Mouse (Mus musculus): ENCODE results near the gene Olfr1322. TPM values are rescaled to one million over a fixed set of nuclear protein-coding genes. Genes with fewer than 3 reads are reported as not detected.
A peak's percentile ranks its signal among the peaks of the same experiment; 100 is the strongest.

Gene Olfr1322
- total RNA-seq (2014; rRNA removed) (not detected in 2 replicates), polyA plus RNA-seq (2015; fragmentation: Nextera tagmentation; extraction: Ambion mirVana) (not detected in 2 replicates)

DNA sequence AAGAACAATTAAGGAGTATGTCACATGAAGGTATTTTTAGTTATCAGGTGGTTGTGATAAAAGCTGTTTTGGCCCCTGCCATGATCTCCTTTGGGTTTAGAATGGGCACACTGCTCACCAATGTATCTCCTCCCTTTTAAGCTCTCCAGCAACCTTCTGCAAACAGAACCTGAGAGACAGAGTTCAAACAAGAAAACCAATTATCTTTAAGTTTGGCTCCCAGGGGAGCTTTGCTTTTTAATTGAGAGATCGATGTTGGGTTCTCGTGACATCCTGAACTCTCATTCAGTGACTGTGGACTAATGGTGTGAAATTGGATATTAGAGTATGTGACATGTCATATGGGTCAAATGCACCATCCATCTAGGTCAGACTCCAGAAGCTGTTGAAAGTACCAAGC is at the start of gene Olfr1322:
Gene Olfr1322 (minus strand): TSS at position 101 of the 400 bp plus-strand sequence.
- Histone ChIP-seq H3K27ac (ENCODE audit: low read depth, low read length) (no peak within 1 kb of the TSS), H3K4me1 (ENCODE audit: insufficient read depth) (no peaks in the 10 kb centered on the region), H3K4me2 (ENCODE audit: low read depth) (no peak within 1 kb of the TSS), H3K36me3 (ENCODE audit: insufficient read depth) (no peaks in the 10 kb centered on the region), H3K9ac (no peak within 1 kb of the TSS), H3K27me3 (ENCODE audit: insufficient read depth, low read length) (no peaks in the 10 kb centered on the region), H3K4me3 (ENCODE audit: low read depth, low read length) (no peak within 1 kb of the TSS), H3K9me3 (ENCODE audit: low read length) (no peaks in the 10 kb centered on the region)
- no peak for TF ChIP-seq CTCF (IDR thresholded peaks at IDR 0.05; ENCODE audit: low read depth)
- DNase-seq (no peak), ATAC-seq (no peak)
- 86% methylated on average over 2 of the region's 2 CpGs for WGBS

DNA sequence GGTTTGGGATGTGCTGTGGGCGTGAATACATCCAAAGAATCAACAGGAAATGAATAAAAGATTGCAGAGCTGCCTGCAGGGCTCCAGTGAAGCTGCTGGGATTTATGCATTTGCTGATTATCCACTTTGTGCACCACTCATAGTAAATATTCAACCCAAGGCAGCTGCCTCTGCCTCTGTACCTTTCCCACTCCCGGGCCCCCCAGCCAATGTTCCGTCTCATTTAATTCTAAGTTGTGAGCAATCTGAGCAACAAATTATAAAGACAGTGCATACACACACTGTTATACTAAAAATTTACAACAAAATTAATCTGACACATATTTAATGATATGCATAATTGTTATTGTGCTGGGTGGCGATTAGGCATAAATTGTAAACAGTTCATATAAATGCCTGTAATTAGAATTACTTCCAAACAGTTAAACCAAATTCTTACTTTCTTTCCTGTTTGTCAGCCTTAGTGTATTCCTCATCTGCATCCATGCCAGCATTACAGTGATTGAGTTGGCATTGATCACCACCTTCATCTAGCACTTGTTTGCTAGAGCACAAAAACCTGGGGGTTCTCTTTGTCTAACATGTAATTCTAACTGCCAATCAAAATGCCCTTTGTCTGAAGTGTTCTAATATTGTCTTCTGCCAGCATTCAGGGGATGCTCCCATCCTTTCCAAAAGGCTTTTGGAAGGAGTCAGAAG is 13.5 kb downstream of the Olfr1322 start:
- Histone ChIP-seq H3K36me3 (ENCODE audit: insufficient read depth) (no peaks in the 10 kb centered on the region), H3K27ac (ENCODE audit: low read depth, low read length) (no peak overlapping the region), H3K9ac (no peak overlapping the region), H3K27me3 (ENCODE audit: insufficient read depth, low read length) (no peaks in the 10 kb centered on the region), H3K4me3 (ENCODE audit: low read depth, low read length) (no peak overlapping the region), H3K9me3 (ENCODE audit: low read length) (no peaks in the 10 kb centered on the region), H3K4me2 (ENCODE audit: low read depth) (no peak overlapping the region), H3K4me1 (ENCODE audit: insufficient read depth) (no peaks in the 10 kb centered on the region)
- ATAC-seq (peak; percentile 50), DNase-seq (peak; percentile 4)
- 62% methylated on average over 4 of the region's 4 CpGs for WGBS
- TF ChIP-seq CTCF (IDR thresholded peaks at IDR 0.05; ENCODE audit: low read depth), result no peak

Other genes starting within 250 kb of the Olfr1322 start
- not detected in 2 replicates for gene Olfr1320, start 219.2 kb downstream of the Olfr1322 start, total RNA-seq (2014; rRNA removed)
- not detected in 2 replicates for gene Olfr1320, start 219.2 kb downstream of the Olfr1322 start, polyA plus RNA-seq (2015; fragmentation: Nextera tagmentation; extraction: Ambion mirVana)
- gene Olfr1321, start 156.4 kb downstream of the Olfr1322 start, total RNA-seq (2014; rRNA removed), result not detected in 2 replicates
- gene Olfr1321, start 156.4 kb downstream of the Olfr1322 start, polyA plus RNA-seq (2015; fragmentation: Nextera tagmentation; extraction: Ambion mirVana), result not detected in 2 replicates
- gene Igsf1, start 93.7 kb downstream of the Olfr1322 start, total RNA-seq (2014; rRNA removed), result 12.1 and 19.2 TPM in 2 replicates
- 7.8 and 11.6 TPM in 2 replicates for gene Igsf1, start 93.7 kb downstream of the Olfr1322 start, polyA plus RNA-seq (2015; fragmentation: Nextera tagmentation; extraction: Ambion mirVana)
- gene Olfr1323, start 127.9 kb upstream of the Olfr1322 start, total RNA-seq (2014; rRNA removed), result not detected in 2 replicates
- gene Olfr1323, start 127.9 kb upstream of the Olfr1322 start, polyA plus RNA-seq (2015; fragmentation: Nextera tagmentation; extraction: Ambion mirVana), result not detected in 2 replicates